In genomic region chr5:25839400-25839799, GRCm38 (mm10) we compare ENCODE assay signal across 8 mouse cellular contexts.
DNase-seq lines count a peak whose midpoint lies in the region; ATAC-seq lines count a peak whose summit lies in the region.

No protein-coding gene starts in this region.

- ATAC-seq in frontal cortex, adult (ENCODE audit: low TSS enrichment), result peak; percentile 66
- peak; percentile 96 for ATAC-seq in megakaryocyte progenitor cell, adult 5-6 weeks (replicated peaks; ENCODE audit: poor library complexity)

- no peak for DNase-seq in frontal cortex, postnatal 10 days (ENCODE audit: low spot score in 2 of 2)
- peak; percentile 61 to 65 for DNase-seq in right cerebral cortex, postnatal 10 days (ENCODE audit: low spot score in 2 of 2)
- DNase-seq in right cerebral cortex, adult 18-20 months, result no peak
- DNase-seq in cerebellum, adult 8-10 months, result peak; percentile 46
- peak; percentile 46 for DNase-seq in heart, postnatal 4 days
- peak; percentile 22 to 37 for DNase-seq in thymus, postnatal 36 days

Comparison
In these comparisons a context has a peak if more than half of its experiments do, and no peak if none do; other contexts are left out.
1. DNase-seq: peak in right cerebral cortex, postnatal 10 days (2 of 2), cerebellum, adult 8-10 months (single experiment), heart, postnatal 4 days (single experiment) and thymus, postnatal 36 days (2 of 2); none in frontal cortex, postnatal 10 days (0 of 2) and right cerebral cortex, adult 18-20 months (single experiment).